ENCODE assay signal across 13 mouse cellular contexts in genomic region chrX:7640785-7641184, GRCm38 (mm10). TPM values are rescaled to one million over a fixed set of nuclear protein-coding genes. Genes with fewer than 3 reads are reported as not detected.
DNase-seq lines count a peak whose midpoint lies in the region; ATAC-seq lines count a peak whose summit lies in the region.
"Had no signal": no experiment of that assay in that cellular context is flagged by ENCODE, and none has a peak within 500 bp of the region (broad histone marks: within the 10 kb centered on the region; RNA-seq: fewer than 3 reads in every experiment).

No protein-coding gene starts in this region.

- no peak overlapping the region for H3K27ac ChIP-seq in forebrain, embryonic 14.5 days (ENCODE audit: low read depth, low read length)
- no peak overlapping the region for H3K27ac ChIP-seq in liver, embryonic 16.5 days (ENCODE audit: low read length)
- H3K27ac ChIP-seq: embryonic facial prominence, embryonic 13.5 days; kidney, postnatal 0 days had no signal

- peak; percentile 33 for DNase-seq in left cerebral cortex, postnatal 4 days
- DNase-seq in left cerebral cortex, postnatal 10 days (ENCODE audit: extremely low spot score in 1 of 2, low spot score in 2 of 2) = no peak
- DNase-seq in forebrain, embryonic 14.5 days (ENCODE audit: low spot score) = no peak
- peak; percentile 75 for DNase-seq in retina, postnatal 1 day
- no peak for DNase-seq in spleen, postnatal 10 days (ENCODE audit: low spot score in 2 of 2)
- DNase-seq in embryo, embryonic 10 days (ENCODE audit: low spot score) = no peak
- DNase-seq: heart, postnatal 36 days; layer of hippocampus, postnatal 36 days; thymus, postnatal 36 days had no signal

- no peaks in the 10 kb centered on the region for H3K9me3 ChIP-seq in forebrain, embryonic 14.5 days (replicated peaks; ENCODE audit: control insufficient read depth, low read length)
- H3K9me3 ChIP-seq in liver, embryonic 16.5 days (replicated peaks; ENCODE audit: control insufficient read depth, low read length) = no peaks in the 10 kb centered on the region
- H3K9me3 ChIP-seq: embryonic facial prominence, embryonic 13.5 days had no signal

- H3K4me3 ChIP-seq in forebrain, embryonic 14.5 days (ENCODE audit: low read depth, low read length) = peak overlapping the region; percentile 9; the same call in 1 of the 2 replicates
- H3K4me3 ChIP-seq in liver, embryonic 16.5 days (ENCODE audit: low read depth, low read length) = no peak overlapping the region
- H3K4me3 ChIP-seq: embryonic facial prominence, embryonic 13.5 days had no signal

- peak overlapping the region; percentile 21 for H3K9ac ChIP-seq in forebrain, embryonic 14.5 days (ENCODE audit: low read length)
- no peak overlapping the region for H3K9ac ChIP-seq in liver, embryonic 16.5 days (ENCODE audit: low read depth, low read length)
- H3K9ac ChIP-seq: embryonic facial prominence, embryonic 13.5 days had no signal

- 47% methylated on average over 12 of the region's 12 CpGs for WGBS in forebrain, embryonic 14.5 days
- 30% methylated on average over 12 of the region's 12 CpGs for WGBS in liver, embryonic 16.5 days (ENCODE audit: insufficient replicate concordance)

- intact Hi-C loops in left cerebral cortex, postnatal 4 days (cut with DNase I) = loop anchor here (10.0 kb wide), 2 partner anchors 166 to 216 kb away; no protein-coding TSS in a partner anchor
- intact Hi-C loops in left cerebral cortex, postnatal 10 days (cut with DNase I) = loop anchor here (5.0 to 10.0 kb wide), 2 partner anchors 166 to 218 kb away; no protein-coding TSS in a partner anchor

- 0 out of 2 replicates have a peak, but pooled peaks cover 5% of the 10 kb centered on the region for H3K36me3 ChIP-seq in forebrain, embryonic 14.5 days (ENCODE audit: control insufficient read depth, insufficient read depth, low read length)
- H3K36me3 ChIP-seq in liver, embryonic 16.5 days (ENCODE audit: control insufficient read depth, insufficient read depth) = no peaks in the 10 kb centered on the region
- H3K36me3 ChIP-seq: embryonic facial prominence, embryonic 13.5 days had no signal

- no peak for ATAC-seq in forebrain, embryonic 14.5 days
- peak; percentile 33; the same call in 1 of the 2 replicates for ATAC-seq in liver, embryonic 16.5 days (ENCODE audit: low read depth)

- peak overlapping the region; percentile 54 for H3K4me2 ChIP-seq in forebrain, embryonic 14.5 days (ENCODE audit: low read length)
- H3K4me2 ChIP-seq in liver, embryonic 16.5 days (ENCODE audit: low read depth, low read length) = no peak overlapping the region
- H3K4me2 ChIP-seq: embryonic facial prominence, embryonic 13.5 days had no signal

- H3K4me1 ChIP-seq in forebrain, embryonic 14.5 days (ENCODE audit: control insufficient read depth, insufficient read depth, low read length) = no peaks in the 10 kb centered on the region
- H3K4me1 ChIP-seq in liver, embryonic 16.5 days (ENCODE audit: control insufficient read depth, low read depth, low read length) = peaks cover 7% of the 10 kb centered on the region
- H3K4me1 ChIP-seq: embryonic facial prominence, embryonic 13.5 days had no signal

- H3K27me3 ChIP-seq in forebrain, embryonic 14.5 days (replicated peaks; ENCODE audit: control insufficient read depth, insufficient read depth, low read length) = no peaks in the 10 kb centered on the region
- peaks cover 14% of the 10 kb centered on the region for H3K27me3 ChIP-seq in liver, embryonic 16.5 days (ENCODE audit: control insufficient read depth, insufficient read depth, low read depth, low read length)

RNA-seq across cellular contexts. Expression of gene Syp, which starts 2.5 kb away (rescaled TPM):
- 100 to 1,000 TPM; 573 to 717 TPM for total RNA-seq in left cerebral cortex, postnatal 4 days (2021)
- 1,000 to 10,000 TPM; 1,744 to 1,801 TPM for total RNA-seq in left cerebral cortex, postnatal 10 days (2021)
- polyA plus RNA-seq in forebrain, embryonic 14.5 days (2014; fragmentation: Nextera tagmentation; extraction: Ambion mirVana) = 69.2 and 96.1 TPM in 2 replicates
- polyA plus RNA-seq in liver, embryonic 16.5 days (2015; fragmentation: Nextera tagmentation; extraction: Ambion mirVana) = 0.25 and 0.32 TPM in 2 replicates

RNA-seq across cellular contexts. Expression of gene Prickle3, which starts 16.3 kb away (rescaled TPM):
- total RNA-seq in left cerebral cortex, postnatal 4 days (2021) = 1 to 10 TPM; 1.4 to 1.9 TPM
- total RNA-seq in left cerebral cortex, postnatal 10 days (2021) = 1 to 10 TPM; 1.2 to 1.3 TPM
- polyA plus RNA-seq in forebrain, embryonic 14.5 days (2014; fragmentation: Nextera tagmentation; extraction: Ambion mirVana) = 0.94 and 1.6 TPM in 2 replicates
- 1.4 and 2.3 TPM in 2 replicates for polyA plus RNA-seq in liver, embryonic 16.5 days (2015; fragmentation: Nextera tagmentation; extraction: Ambion mirVana)

RNA-seq across cellular contexts. Expression of gene Plp2, which starts 30.4 kb away (rescaled TPM):
- total RNA-seq in left cerebral cortex, postnatal 4 days (2021) = 10 to 100 TPM; 19.3 to 26.5 TPM
- 10 to 100 TPM; 15.6 to 18.1 TPM for total RNA-seq in left cerebral cortex, postnatal 10 days (2021)
- polyA plus RNA-seq in forebrain, embryonic 14.5 days (2014; fragmentation: Nextera tagmentation; extraction: Ambion mirVana) = 38.4 and 51.5 TPM in 2 replicates
- 24.8 and 29.2 TPM in 2 replicates for polyA plus RNA-seq in liver, embryonic 16.5 days (2015; fragmentation: Nextera tagmentation; extraction: Ambion mirVana)

RNA-seq across cellular contexts. Expression of gene Cacna1f, which starts 33.9 kb away (rescaled TPM):
- under 1 TPM in 1 of 2 experiments, not detected in 1; 0.22 TPM for total RNA-seq in left cerebral cortex, postnatal 4 days (2021)
- under 1 TPM; 0.08 to 0.17 TPM for total RNA-seq in left cerebral cortex, postnatal 10 days (2021)
- not detected in 2 replicates for polyA plus RNA-seq in forebrain, embryonic 14.5 days (2014; fragmentation: Nextera tagmentation; extraction: Ambion mirVana)
- polyA plus RNA-seq in liver, embryonic 16.5 days (2015; fragmentation: Nextera tagmentation; extraction: Ambion mirVana) = 0.04 and 0.06 TPM in 2 replicates
- total RNA-seq: heart, adult 8-10 months; heart, postnatal 36 days; layer of hippocampus, postnatal 36 days had no signal
- polyA plus RNA-seq: embryonic facial prominence, embryonic 13.5 days had no signal

RNA-seq across cellular contexts. Expression of gene Ccdc22, which starts 35.5 kb away (rescaled TPM):
- total RNA-seq in left cerebral cortex, postnatal 4 days (2021) = 10 to 100 TPM; 24.8 to 26.3 TPM
- total RNA-seq in left cerebral cortex, postnatal 10 days (2021) = 10 to 100 TPM; 22.8 to 25.9 TPM
- polyA plus RNA-seq in forebrain, embryonic 14.5 days (2014; fragmentation: Nextera tagmentation; extraction: Ambion mirVana) = 37.0 and 44.0 TPM in 2 replicates
- polyA plus RNA-seq in liver, embryonic 16.5 days (2015; fragmentation: Nextera tagmentation; extraction: Ambion mirVana) = 17.3 and 17.6 TPM in 2 replicates

Comparison
In these comparisons a context has a peak if more than half of its experiments do, and no peak if none do; other contexts are left out.
1. DNase-seq: peak in left cerebral cortex, postnatal 4 days (single experiment) and retina, postnatal 1 day (single experiment); none in left cerebral cortex, postnatal 10 days (0 of 2), forebrain, embryonic 14.5 days (single experiment), spleen, postnatal 10 days (0 of 2) and embryo, embryonic 10 days (single experiment).